Mouse (Mus musculus) thymus, postnatal 0 days (tissue): ENCODE measurements at regions not wholly inside any gene's neighbourhood (a gene's known extent, or its start where the extent isn't known, plus 50 kb on each side); places are given as distances from the start of the nearest gene placed in this dataset.

Experiments
- DNase-seq: peaks from one replicate; pipeline ENCODE4 v3.0.0-alpha.2; 2015; ENCODE audit warnings: low spot score

- no peak for DNase-seq
Observed at GRCm38 (mm10) chr12:50943741-50944521, 295.0 kb upstream of the Prkd1 start.

GRCm38 (mm10) chr12:50943340-50943739 is 294.4 kb upstream of the Prkd1 start:
- no peak for DNase-seq

- DNase-seq = no peak
Observed at GRCm38 (mm10) chr12:50935516-50935915, 286.6 kb upstream of the Prkd1 start.

GRCm38 (mm10) chr12:50932496-50932895 is 283.6 kb upstream of the Prkd1 start:
- no peak for DNase-seq

GRCm38 (mm10) chr12:50929641-50930040 is 280.7 kb upstream of the Prkd1 start:
- DNase-seq = no peak

- DNase-seq = no peak
Observed at GRCm38 (mm10) chr12:50926234-50926633, 277.3 kb upstream of the Prkd1 start.

- DNase-seq = no peak
Observed at GRCm38 (mm10) chr12:50921739-50922138, 272.8 kb upstream of the Prkd1 start.

- DNase-seq = no peak
Observed at GRCm38 (mm10) chr12:50899609-50900447, 250.9 kb upstream of the Prkd1 start.

GRCm38 (mm10) chr12:50897606-50898166 is 248.8 kb upstream of the Prkd1 start:
- DNase-seq = no peak

GRCm38 (mm10) chr12:50893604-50894003 is 244.7 kb upstream of the Prkd1 start:
- no peak for DNase-seq

GRCm38 (mm10) chr12:50875796-50876195 is 226.9 kb upstream of the Prkd1 start:
- no peak for DNase-seq

GRCm38 (mm10) chr12:50874024-50874398 is 225.1 kb upstream of the Prkd1 start:
- DNase-seq = no peak

- DNase-seq = no peak
Observed at GRCm38 (mm10) chr12:50873390-50874023, 224.6 kb upstream of the Prkd1 start.

GRCm38 (mm10) chr12:50851644-50852043 is 202.7 kb upstream of the Prkd1 start:
- DNase-seq = no peak

GRCm38 (mm10) chr12:50847976-50848375 is 199.1 kb upstream of the Prkd1 start:
- DNase-seq = no peak

- no peak for DNase-seq
Observed at GRCm38 (mm10) chr12:50842744-50843143, 193.8 kb upstream of the Prkd1 start.

- no peak for DNase-seq
Observed at GRCm38 (mm10) chr12:50839391-50839790, 190.5 kb upstream of the Prkd1 start.

GRCm38 (mm10) chr12:50808731-50809281 is 159.9 kb upstream of the Prkd1 start:
- DNase-seq = no peak

- DNase-seq = no peak
Observed at GRCm38 (mm10) chr12:50804391-50804790, 155.5 kb upstream of the Prkd1 start.

- DNase-seq = no peak
Observed at GRCm38 (mm10) chr12:50765156-50765940, 116.5 kb upstream of the Prkd1 start.

GRCm38 (mm10) chr12:50764457-50764856 is 115.6 kb upstream of the Prkd1 start:
- no peak for DNase-seq
